Mouse (Mus musculus) inflammation-experienced regulatory T-cells, adult 6 months (primary cell): ENCODE results near the gene Tsen2. TPM values are rescaled to one million over a fixed set of nuclear protein-coding genes. Genes with fewer than 3 reads are reported as not detected.
A peak's percentile ranks its signal among the peaks of the same experiment; 100 is the strongest.

Experiments
- ATAC-seq: one replicate; pipeline ENCODE4 v1.8.0; 2017
- polyA plus RNA-seq, 3 experiments: library from polyadenylated mRNA; unstranded; fragments of 100-300 nt; shearing (Covaris generic); gene quantifications; one replicate each; pipeline ENCODE4 v1.2.1; 2017

Gene Tsen2
- polyA plus RNA-seq, 3 experiments from 2014 or later = 9.1 to 17.4 (median 14.2) TPM

GRCm38 (mm10) chr6:115601715-115602523, 57.5 kb downstream of the Tsen2 start, which contains the start of gene Mkrn2:
Gene Mkrn2, plus strand, starts transcription at chr6:115601902.
- peak; percentile 80 for ATAC-seq

DNA sequence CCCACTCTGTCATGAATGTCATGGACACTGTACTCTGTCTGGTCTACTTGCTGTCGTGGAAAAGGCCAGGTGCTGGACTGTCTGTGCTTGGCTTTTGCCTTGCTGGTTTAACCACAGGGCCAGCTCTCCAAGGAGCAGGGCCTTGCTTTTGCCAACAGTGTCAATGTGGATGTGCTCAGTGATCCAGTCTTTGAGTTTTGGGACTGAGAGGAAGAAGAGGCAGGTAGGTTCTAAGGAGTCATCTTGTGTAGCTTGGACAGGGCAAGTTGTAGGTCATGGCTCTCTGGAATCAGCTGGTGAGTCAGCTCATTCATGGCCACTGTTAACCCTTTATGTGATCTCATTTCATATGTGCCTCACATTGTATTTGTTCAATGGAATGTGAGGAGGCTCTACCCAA, 62.0 kb downstream of the Tsen2 start:
- ATAC-seq = no peak

GRCm38 (mm10) chr6:115607429-115607828, 63.0 kb downstream of the Tsen2 start:
- ATAC-seq = no peak

DNA sequence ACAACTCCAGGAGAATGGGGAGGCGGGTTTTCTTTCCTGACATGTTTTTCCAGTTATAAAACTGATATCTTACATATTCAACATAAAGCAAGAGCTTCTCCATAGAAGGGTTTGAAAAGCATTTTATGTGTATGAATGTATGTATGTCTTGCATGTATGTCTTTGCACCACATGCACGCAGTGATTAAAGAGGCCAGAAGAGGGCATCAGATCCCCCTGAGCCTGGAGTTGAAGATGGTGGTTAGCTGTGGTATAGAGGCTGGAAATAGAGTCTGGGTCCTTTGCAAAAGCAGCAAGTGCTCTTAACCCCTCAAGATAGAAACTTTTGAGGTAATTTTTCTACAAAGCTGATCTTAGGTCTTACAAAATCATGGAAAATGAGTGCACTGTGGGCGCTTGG, 64.7 kb downstream of the Tsen2 start:
- ATAC-seq = peak; percentile 60

- ATAC-seq = no peak
Observed at GRCm38 (mm10) chr6:115610301-115610700, 65.8 kb downstream of the Tsen2 start.

DNA sequence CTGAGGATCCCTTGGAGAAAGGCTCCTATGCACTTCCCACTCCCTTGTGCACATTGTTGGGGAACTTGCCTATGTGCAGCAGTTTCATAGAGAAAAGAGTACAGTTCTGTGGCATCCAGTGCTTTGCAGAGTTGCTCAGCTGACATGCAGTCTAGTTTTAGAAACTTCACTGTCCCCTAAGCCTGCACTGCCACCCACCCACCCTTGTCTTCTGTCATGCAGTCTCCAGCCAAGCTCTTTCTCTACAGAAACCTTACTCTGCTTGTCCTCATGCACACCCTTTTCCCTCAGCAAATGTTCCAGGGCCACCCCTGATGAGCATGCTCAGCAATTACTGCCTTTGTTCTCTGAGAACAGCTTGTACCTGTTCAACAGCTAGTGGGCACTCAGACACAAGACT, 69.3 kb downstream of the Tsen2 start:
- ATAC-seq = no peak

DNA sequence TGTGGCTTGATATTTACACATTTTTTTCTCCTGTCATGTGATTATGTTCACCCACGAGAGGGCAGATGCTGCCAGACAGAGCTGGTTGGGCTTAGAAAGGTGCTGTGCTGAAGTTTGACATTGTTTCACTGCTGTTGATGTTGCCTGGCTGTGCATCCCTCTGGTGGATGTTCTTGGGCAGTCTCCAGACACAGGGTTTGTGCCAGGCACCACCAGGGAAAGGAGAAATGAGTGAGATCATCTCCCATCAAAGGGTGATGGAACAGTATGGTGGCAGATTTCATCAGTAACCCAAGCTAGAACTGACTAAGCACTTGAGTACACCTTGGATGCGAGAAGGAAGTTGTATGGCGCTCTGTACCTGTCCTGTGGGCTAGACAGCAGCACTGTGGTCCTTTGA, 71.5 kb downstream of the Tsen2 start:
- no peak for ATAC-seq

DNA sequence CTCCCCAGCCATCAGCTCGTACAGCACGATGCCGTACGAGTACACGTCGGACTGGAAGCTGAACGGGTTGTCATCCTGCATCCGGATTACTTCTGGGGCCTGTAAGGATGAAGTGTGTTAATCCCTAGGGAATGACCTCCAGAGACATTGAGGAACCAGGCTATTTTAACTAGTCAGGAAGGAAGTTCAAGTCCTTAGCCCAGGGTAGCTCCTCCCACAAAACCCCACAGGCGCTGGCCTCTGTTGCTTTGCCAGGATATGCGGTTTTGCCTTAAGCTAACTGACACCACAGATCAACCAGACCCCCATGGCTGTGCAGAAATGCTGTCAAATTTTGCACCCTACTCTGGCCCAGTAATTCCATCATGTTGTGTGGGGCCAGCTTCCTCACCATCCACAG, 75.4 kb downstream of the Tsen2 start:
- peak; percentile 33 for ATAC-seq

DNA sequence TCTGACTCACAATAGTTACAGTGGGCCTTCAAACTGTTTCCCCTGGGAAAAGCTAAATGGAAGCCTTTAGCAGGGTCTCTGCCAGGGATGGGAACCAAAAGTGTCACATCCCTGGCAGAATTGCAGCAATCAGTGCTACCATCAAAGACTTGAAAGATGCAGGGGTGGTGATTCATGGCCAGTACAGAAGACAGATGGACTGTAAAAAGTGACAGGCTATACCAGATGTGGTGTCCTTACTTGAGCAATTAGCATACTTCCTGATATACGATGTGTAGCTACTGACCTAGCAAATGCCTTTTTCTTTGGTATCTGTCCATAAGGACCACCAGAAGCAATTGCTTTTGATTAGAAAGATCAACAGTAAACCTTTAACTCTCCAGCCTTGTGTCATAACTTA, 76.5 kb downstream of the Tsen2 start:
- ATAC-seq = no peak

DNA sequence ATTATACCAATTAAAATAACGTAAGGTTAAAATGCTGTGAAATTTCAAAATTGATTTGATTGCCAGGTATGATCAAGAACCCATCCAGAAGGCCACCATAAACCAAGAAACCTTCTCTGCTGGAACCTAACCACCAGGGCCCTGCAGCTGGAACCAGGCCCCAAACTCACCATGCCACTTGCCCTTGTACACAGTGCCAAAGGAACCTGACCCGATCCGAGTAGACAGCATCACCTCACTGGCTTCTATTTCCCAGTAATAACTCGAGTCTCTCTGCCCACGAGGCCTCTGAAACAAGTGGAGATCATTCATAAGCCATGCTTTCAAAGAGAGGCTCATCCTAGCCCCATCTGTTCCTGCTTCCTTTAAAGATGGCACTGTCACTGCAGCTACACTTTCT, 81.7 kb downstream of the Tsen2 start:
- ATAC-seq = no peak

Other genes with a start within 250 kb of the Tsen2 start
- gene Pparg, start 183.7 kb upstream of the Tsen2 start, polyA plus RNA-seq = under 1 TPM; 0.43 to 0.99 (median 0.54) TPM
- gene Mkrn2os, start 47.9 kb downstream of the Tsen2 start, polyA plus RNA-seq = under 1 TPM in 2 of 3 experiments, not detected in 1; 0.48 to 0.52 TPM
- 10 to 100 TPM; 35.2 to 43.6 (median 37.2) TPM for gene Mkrn2, start 57.2 kb downstream of the Tsen2 start, polyA plus RNA-seq
- 10 to 100 TPM; 52.6 to 72.0 (median 66.5) TPM for gene Raf1, start 132.0 kb downstream of the Tsen2 start, polyA plus RNA-seq
- gene Tmem40, start 217.7 kb downstream of the Tsen2 start, polyA plus RNA-seq = not detected
- 1 to 10 TPM; 2.3 to 4.8 (median 3.7) TPM for gene Cand2, start 229.9 kb downstream of the Tsen2 start, polyA plus RNA-seq